Mouse (Mus musculus) urinary bladder, postnatal 0 days (tissue): ENCODE data around the gene Ccl9. TPM values are rescaled to one million over a fixed set of nuclear protein-coding genes. Genes with fewer than 3 reads are reported as not detected.

Experiments
- polyA plus RNA-seq: library from polyadenylated mRNA; unstranded; fragments of >200 nt; fragmentation: Nextera tagmentation; extraction: Ambion mirVana; gene quantifications from 2 replicates; pipeline ENCODE4 v1.2.1, GENCODE M21; 2015

Gene Ccl9
- polyA plus RNA-seq, result 19.7 and 93.4 TPM in 2 replicates

DNA sequence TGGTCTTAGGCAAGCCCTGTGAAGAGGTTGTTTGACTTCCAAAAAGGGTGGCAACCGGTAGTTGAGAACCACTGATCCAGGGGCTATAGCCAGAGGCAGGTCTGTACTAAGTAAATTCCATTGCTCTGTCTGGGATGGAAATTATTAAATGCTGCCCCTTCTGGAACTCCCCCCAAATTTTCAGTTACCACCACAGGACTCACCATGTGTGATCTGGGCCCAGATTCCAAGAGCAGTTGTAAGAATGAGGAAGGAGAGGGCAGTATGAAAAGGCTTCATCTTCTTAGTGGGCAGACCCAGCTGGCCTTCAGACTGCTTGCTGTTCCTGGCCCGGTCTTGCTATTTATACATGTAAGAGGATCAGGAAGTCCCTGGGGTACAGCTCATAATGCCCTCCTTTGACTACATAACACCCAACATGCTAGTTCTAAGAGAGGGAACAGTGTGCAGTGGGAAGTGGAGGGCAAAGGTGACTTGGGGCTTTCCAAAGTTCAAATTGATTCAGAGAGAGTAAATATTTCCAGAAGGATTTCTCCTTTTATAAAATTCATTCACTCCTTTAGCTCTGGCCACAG lies at the start of gene Ccl9:
TSS of gene Ccl9 (minus strand) at position 451 of the 575 bp plus-strand sequence.

DNA sequence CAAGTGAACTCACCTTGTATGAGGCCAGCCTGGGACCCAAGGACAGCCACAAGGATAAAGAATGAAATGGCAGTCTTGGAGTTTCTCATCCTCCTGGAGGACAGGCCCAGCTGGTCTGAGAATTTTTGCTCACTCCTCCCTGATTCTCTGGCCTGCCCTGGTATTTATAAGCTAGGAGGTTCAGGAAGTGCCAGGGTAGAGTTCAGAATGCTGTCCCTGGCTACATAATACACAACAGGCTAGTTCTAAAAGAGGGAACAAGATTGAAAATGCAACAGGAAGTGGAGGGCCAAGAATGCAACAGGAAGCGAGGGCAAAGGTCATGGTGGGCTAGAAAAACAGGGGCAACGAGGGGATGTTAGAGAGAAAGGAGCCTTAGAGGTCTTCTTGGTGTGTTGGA lies 14.4 kb upstream of the Ccl9 start, which contains the start of gene Ccl6:
TSS of gene Ccl6 (minus strand) at position 235 of the 400 bp plus-strand sequence.

DNA sequence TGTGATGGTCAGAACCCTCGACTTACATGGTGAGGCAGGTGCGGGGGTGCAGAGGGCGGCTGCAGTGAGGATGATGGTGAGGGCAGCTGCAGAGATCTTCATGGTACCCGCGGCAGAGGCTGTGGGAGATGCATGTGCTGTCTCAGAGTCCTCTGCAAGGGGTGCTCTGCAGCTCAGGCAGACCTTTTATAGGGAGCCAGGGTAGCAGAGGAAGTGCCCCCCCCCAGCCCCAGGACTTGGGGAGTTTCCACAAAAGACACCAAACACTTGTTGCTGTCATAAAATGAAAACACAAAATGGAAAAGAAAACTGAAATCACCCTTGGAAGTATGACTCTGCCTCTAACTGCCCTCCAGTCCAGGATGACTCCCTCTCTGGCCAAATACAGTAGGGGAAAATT lies 48.1 kb downstream of the Ccl9 start, which contains the start of gene Ccl5:
TSS of gene Ccl5 (minus strand) at position 159 of the 400 bp plus-strand sequence.

Other genes starting within 250 kb of the Ccl9 start
- gene Rasl10b, start 169.5 kb downstream of the Ccl9 start, polyA plus RNA-seq, result 0.36 and 0.54 TPM in 2 replicates
- gene Gas2l2, start 149.2 kb downstream of the Ccl9 start, polyA plus RNA-seq, result 0.07 TPM in 1 of 2 replicates, not detected in the other
- 0.35 and 0.41 TPM in 2 replicates for gene 1700020L24Rik, start 141.0 kb downstream of the Ccl9 start, polyA plus RNA-seq
- 5.1 and 6.0 TPM in 2 replicates for gene Mmp28, start 115.6 kb downstream of the Ccl9 start, polyA plus RNA-seq
- 4.8 and 6.0 TPM in 2 replicates for gene Taf15, start 105.5 kb downstream of the Ccl9 start, polyA plus RNA-seq
- gene Heatr9, start 56.5 kb downstream of the Ccl9 start, polyA plus RNA-seq, result not detected in 2 replicates
- gene Ccl5, start 48.1 kb downstream of the Ccl9 start, polyA plus RNA-seq, result 0.45 and 0.88 TPM in 2 replicates
- 54.5 and 456 TPM in 2 replicates for gene Ccl6, start 14.5 kb upstream of the Ccl9 start, polyA plus RNA-seq
- not detected in 2 replicates for gene Rpl9-ps1, start 67.0 kb upstream of the Ccl9 start, polyA plus RNA-seq
- 1.2 and 1.9 TPM in 2 replicates for gene Ccl3, start 70.7 kb upstream of the Ccl9 start, polyA plus RNA-seq
- gene Ccl4, start 83.9 kb upstream of the Ccl9 start, polyA plus RNA-seq, result 2.9 and 5.3 TPM in 2 replicates
- 14.2 and 148 TPM in 2 replicates for gene Wfdc17, start 125.4 kb upstream of the Ccl9 start, polyA plus RNA-seq
- gene Wfdc18, start 130.4 kb upstream of the Ccl9 start, polyA plus RNA-seq, result not detected in 2 replicates
- 0.57 and 4.9 TPM in 2 replicates for gene Wfdc21, start 168.3 kb upstream of the Ccl9 start, polyA plus RNA-seq
- 11.1 and 11.9 TPM in 2 replicates for gene Heatr6, start 175.1 kb upstream of the Ccl9 start, polyA plus RNA-seq